Mouse (Mus musculus) stomach, postnatal 0 days (tissue): ENCODE results near the gene Pusl1. TPM values are rescaled to one million over a fixed set of nuclear protein-coding genes. Genes with fewer than 3 reads are reported as not detected.

Experiments
- ATAC-seq: fragments of 200-750 bp; cut with Nextera tagmentation; 2 replicates; pipeline ENCODE4 v1.8.0; 2017; ENCODE audit not compliant: low FRiP score, low TSS enrichment
- DNase-seq: peaks from one replicate; pipeline ENCODE4 v3.0.0-alpha.2; 2016; ENCODE audit warnings: low spot score
- H3K27ac ChIP-seq: fragments of 300-500 bp; sonication (generic); replicated peaks from 2 replicates; pipeline ENCODE4 v1.5.1; 2014; ENCODE audit warnings: mild to moderate bottlenecking, control low read depth
- H3K27me3 ChIP-seq: fragments of 300-500 bp; sonication (generic); 2 replicates; pipeline ENCODE4 v1.6.1; 2014; ENCODE audit warnings: low read length; ENCODE audit not compliant: control insufficient read depth, insufficient read depth
- H3K36me3 ChIP-seq: fragments of 300-500 bp; sonication (generic); 2 replicates; pipeline ENCODE4 v1.6.1; 2014; ENCODE audit warnings: low read length, mixed read lengths; ENCODE audit not compliant: control insufficient read depth, insufficient read depth
- H3K4me1 ChIP-seq: fragments of 300-500 bp; sonication (generic); replicated peaks from 2 replicates; pipeline ENCODE4 v1.6.1; 2014; ENCODE audit warnings: antibody characterized with exemption; ENCODE audit not compliant: control insufficient read depth, insufficient read depth
- H3K4me2 ChIP-seq: fragments of 300-500 bp; sonication (generic); replicated peaks from 2 replicates; pipeline ENCODE4 v1.6.1; 2014; ENCODE audit warnings: low read depth, mild to moderate bottlenecking, control low read depth, moderate library complexity
- H3K4me3 ChIP-seq: fragments of 300-500 bp; sonication (generic); 2 replicates; pipeline ENCODE4 v1.5.1; 2014; ENCODE audit warnings: low read depth, low read length, control low read depth
- H3K9ac ChIP-seq: fragments of 300-500 bp; sonication (generic); 2 replicates; pipeline ENCODE4 v1.6.1; 2014; ENCODE audit warnings: mild to moderate bottlenecking, low read length, control low read depth, mixed read lengths
- H3K9me3 ChIP-seq: fragments of 300-500 bp; sonication (generic); 2 replicates; pipeline ENCODE4 v1.6.1; 2016; ENCODE audit warnings: low read length; ENCODE audit not compliant: control insufficient read depth
- CTCF ChIP-seq: IDR thresholded peaks from 2 replicates; pipeline ENCODE4 v1.5.1; 2016; ENCODE audit warnings: antibody characterized with exemption, low read depth, mild to moderate bottlenecking, moderate library complexity
- EP300 ChIP-seq: optimal IDR thresholded peaks from 2 replicates; pipeline ENCODE3; 2016; ENCODE audit warnings: antibody characterized with exemption
- WGBS: fragments of 180-500 bp; shearing (Covaris S2); extraction: QIAGEN DNeasy Blood & Tissue Kit; methylation state at CpG from one replicate; pipeline ENCODE4 v1.1.7; 2014; 5-methylcytosine and 5-hydroxymethylcytosine counted together
- polyA plus RNA-seq: library from polyadenylated mRNA; unstranded; fragments of >200 nt; fragmentation: Nextera tagmentation; extraction: Ambion mirVana; gene quantifications from 2 replicates; pipeline ENCODE4 v1.2.1, GENCODE M21; 2015

Gene Pusl1
- polyA plus RNA-seq, 1 experiment from 2014 or later = 36.5 TPM

- Histone ChIP-seq H3K27ac (peak within 1 kb of the TSS; percentile 81), H3K4me3 (peak within 1 kb of the TSS; percentile 71), H3K9ac (peak within 1 kb of the TSS; percentile 91), H3K9me3 (no peaks in the 10 kb centered on the region), H3K4me1 (peaks cover 8% of the 10 kb centered on the region), H3K4me2 (peak within 1 kb of the TSS; percentile 89), H3K36me3 (peaks cover 4% of the 10 kb centered on the region; the same call in 1 of the 2 replicates), H3K27me3 (no peaks in the 10 kb centered on the region)
- TF ChIP-seq CTCF = peak; percentile 63
- TF ChIP-seq EP300 = no peak
- peak; percentile 89 for ATAC-seq
- peak; percentile 95 for DNase-seq
- WGBS = 2% methylated on average over 43 of the region's 65 CpGs
These were observed 44.6 kb downstream of the Pusl1 start, which contains the start of gene Dvl1 for GRCm38 (mm10) chr4:155846871-155847578. Gene Dvl1, plus strand, starts transcription at chr4:155847402.

- ATAC-seq (no peak), DNase-seq (no peak)
- no peak for TF ChIP-seq CTCF
- Histone ChIP-seq H3K27ac (no peak overlapping the region), H3K36me3 (peaks cover 4% of the 10 kb centered on the region; the same call in 1 of the 2 replicates), H3K4me3 (no peak overlapping the region), H3K4me2 (no peak overlapping the region), H3K27me3 (no peaks in the 10 kb centered on the region), H3K9me3 (no peaks in the 10 kb centered on the region), H3K9ac (no peak overlapping the region), H3K4me1 (peaks cover 6% of the 10 kb centered on the region; the same call in 1 of the 2 replicates)
- 94% methylated on average over 5 of the region's 5 CpGs for WGBS
These were observed 48.4 kb downstream of the Pusl1 start for GRCm38 (mm10) chr4:155843231-155843630.

GRCm38 (mm10) chr4:155841651-155842270, 49.8 kb downstream of the Pusl1 start:
- Histone ChIP-seq H3K36me3 (peaks cover 4% of the 10 kb centered on the region; the same call in 1 of the 2 replicates), H3K4me2 (peak overlapping the region; percentile 97), H3K27ac (no peak overlapping the region), H3K4me1 (0 out of 2 replicates have a peak, but pooled peaks cover 5% of the 10 kb centered on the region), H3K9ac (no peak overlapping the region), H3K9me3 (no peaks in the 10 kb centered on the region), H3K27me3 (no peaks in the 10 kb centered on the region), H3K4me3 (peak overlapping the region; percentile 53; the same call in 1 of the 2 replicates)
- DNase-seq (no peak), ATAC-seq (no peak)
- whole genome bisulfite sequencing = 46% methylated on average over 38 of the region's 38 CpGs
- TF ChIP-seq EP300 (no peak), CTCF (no peak)

GRCm38 (mm10) chr4:155841003-155841454, 50.6 kb downstream of the Pusl1 start:
- Histone ChIP-seq H3K9me3 (no peaks in the 10 kb centered on the region), H3K4me1 (0 out of 2 replicates have a peak, but pooled peaks cover 3% of the 10 kb centered on the region), H3K27ac (peak overlapping the region; percentile 97), H3K36me3 (peaks cover 4% of the 10 kb centered on the region; the same call in 1 of the 2 replicates), H3K4me2 (peak overlapping the region; percentile 97), H3K9ac (peak overlapping the region; percentile 69), H3K4me3 (peak overlapping the region; percentile 53), H3K27me3 (no peaks in the 10 kb centered on the region)
- ATAC-seq = peak; percentile 38
- 1% methylated on average over 32 of the region's 32 CpGs for WGBS
- DNase-seq = peak; percentile 73
- TF ChIP-seq EP300 = no peak
- TF ChIP-seq CTCF = peak; percentile 74

- Histone ChIP-seq H3K27me3 (no peaks in the 10 kb centered on the region), H3K4me3 (peak overlapping the region; percentile 53), H3K36me3 (peaks cover 4% of the 10 kb centered on the region; the same call in 1 of the 2 replicates), H3K4me1 (0 out of 2 replicates have a peak, but pooled peaks cover 3% of the 10 kb centered on the region), H3K4me2 (peak overlapping the region; percentile 97), H3K9ac (peak overlapping the region; percentile 69), H3K9me3 (no peaks in the 10 kb centered on the region), H3K27ac (peak overlapping the region; percentile 97)
- DNase-seq = no peak
- TF ChIP-seq EP300 (no peak), CTCF (no peak)
- 14% methylated on average over 8 of the region's 8 CpGs for WGBS
- ATAC-seq = peak; percentile 1; the same call in 1 of the 2 replicates
These were observed 51.2 kb downstream of the Pusl1 start for GRCm38 (mm10) chr4:155840076-155841002.
